Mouse (Mus musculus): ENCODE measurements around the gene Abcg1. TPM values are rescaled to one million over a fixed set of nuclear protein-coding genes. Genes with fewer than 3 reads are reported as not detected.

Abcg1 gene
- total and polyA plus RNA-seq, 2 experiments from 2014 or later: 9.6 to 11.3 TPM

GRCm38 (mm10) chr17:31040421-31040820 lies 17.1 kb upstream of the Abcg1 start:
- no peak for DNase-seq (ENCODE audit: low spot score)
- H3K27ac ChIP-seq (ENCODE audit: low read depth): no peak overlapping the region
- no peak overlapping the region for H3K4me2 ChIP-seq (ENCODE audit: low read depth, low read length)
- no peak overlapping the region for H3K4me3 ChIP-seq (ENCODE audit: low read depth, low read length)
- H3K9me3 ChIP-seq (replicated peaks; ENCODE audit: control insufficient read depth, low read length): no peaks in the 10 kb centered on the region
- ATAC-seq (ENCODE audit: insufficient read depth, low read depth): no peak
- no peak overlapping the region for H3K9ac ChIP-seq (replicated peaks; ENCODE audit: low read depth, low read length)
- H3K27me3 ChIP-seq (ENCODE audit: control insufficient read depth, insufficient read depth, low read length): no peaks in the 10 kb centered on the region
- no peaks in the 10 kb centered on the region for H3K36me3 ChIP-seq (replicated peaks; ENCODE audit: control insufficient read depth, insufficient read depth, low read length)
- WGBS: 58% methylated on average over 7 of the region's 7 CpGs
- TF ChIP-seq CTCF (IDR thresholded peaks at IDR 0.05; ENCODE audit: low read depth): no peak
- no peak for TF ChIP-seq EP300 (IDR thresholded peaks at IDR 0.05; ENCODE audit: low read depth)
- H3K4me1 ChIP-seq (ENCODE audit: control insufficient read depth, insufficient read depth): no peaks in the 10 kb centered on the region

GRCm38 (mm10) chr17:31042751-31043150 lies 14.7 kb upstream of the Abcg1 start:
- no peaks in the 10 kb centered on the region for H3K36me3 ChIP-seq (replicated peaks; ENCODE audit: control insufficient read depth, insufficient read depth, low read length)
- no peaks in the 10 kb centered on the region for H3K27me3 ChIP-seq (ENCODE audit: control insufficient read depth, insufficient read depth, low read length)
- H3K4me3 ChIP-seq (ENCODE audit: low read depth, low read length): no peak overlapping the region
- no peak for TF ChIP-seq EP300 (IDR thresholded peaks at IDR 0.05; ENCODE audit: low read depth)
- no peak for TF ChIP-seq CTCF (IDR thresholded peaks at IDR 0.05; ENCODE audit: low read depth)
- 63% methylated on average over 2 of the region's 2 CpGs for WGBS
- no peak overlapping the region for H3K27ac ChIP-seq (ENCODE audit: low read depth)
- peak; percentile 16; the same call in 1 of the 2 replicates for ATAC-seq (ENCODE audit: insufficient read depth, low read depth)
- H3K9me3 ChIP-seq (replicated peaks; ENCODE audit: control insufficient read depth, low read length): no peaks in the 10 kb centered on the region
- H3K4me1 ChIP-seq (ENCODE audit: control insufficient read depth, insufficient read depth): no peaks in the 10 kb centered on the region
- no peak overlapping the region for H3K4me2 ChIP-seq (ENCODE audit: low read depth, low read length)
- no peak for DNase-seq (ENCODE audit: low spot score)
- H3K9ac ChIP-seq (replicated peaks; ENCODE audit: low read depth, low read length): no peak overlapping the region

GRCm38 (mm10) chr17:31057891-31058744 lies 643 bp downstream of the Abcg1 start:
- DNase-seq (ENCODE audit: low spot score) (no peak), ATAC-seq (ENCODE audit: insufficient read depth, low read depth) (peak; percentile 15)
- TF ChIP-seq CTCF (IDR thresholded peaks at IDR 0.05; ENCODE audit: low read depth): peak; percentile 15; the same call in 1 of the 2 replicates
- TF ChIP-seq EP300 (IDR thresholded peaks at IDR 0.05; ENCODE audit: low read depth): no peak
- H3K36me3 ChIP-seq (replicated peaks; ENCODE audit: control insufficient read depth, insufficient read depth, low read length): no peaks in the 10 kb centered on the region
- H3K27me3 ChIP-seq (ENCODE audit: control insufficient read depth, insufficient read depth, low read length): no peaks in the 10 kb centered on the region
- H3K9me3 ChIP-seq (replicated peaks; ENCODE audit: control insufficient read depth, low read length): peaks cover 6% of the 10 kb centered on the region
- peak overlapping the region; percentile 51; the same call in 1 of the 2 replicates for H3K9ac ChIP-seq (replicated peaks; ENCODE audit: low read depth, low read length)
- peak overlapping the region; percentile 54 for H3K4me3 ChIP-seq (ENCODE audit: low read depth, low read length)
- peak overlapping the region; percentile 84 for H3K4me2 ChIP-seq (ENCODE audit: low read depth, low read length)
- WGBS: 2% methylated on average over 31 of the region's 31 CpGs
- H3K4me1 ChIP-seq (ENCODE audit: control insufficient read depth, insufficient read depth): peaks cover 22% of the 10 kb centered on the region
- H3K27ac ChIP-seq (ENCODE audit: low read depth): peak overlapping the region; percentile 77

- peak overlapping the region; percentile 54 for H3K4me3 ChIP-seq (ENCODE audit: low read depth, low read length)
- H3K27me3 ChIP-seq (ENCODE audit: control insufficient read depth, insufficient read depth, low read length): no peaks in the 10 kb centered on the region
- ATAC-seq (ENCODE audit: insufficient read depth, low read depth) (no peak), DNase-seq (ENCODE audit: low spot score) (peak; percentile 78)
- H3K9ac ChIP-seq (replicated peaks; ENCODE audit: low read depth, low read length): 0 out of 2 replicates have a peak overlapping the region, but pooled peaks have one; percentile 51
- peaks cover 22% of the 10 kb centered on the region for H3K4me1 ChIP-seq (ENCODE audit: control insufficient read depth, insufficient read depth)
- H3K27ac ChIP-seq (ENCODE audit: low read depth): peak overlapping the region; percentile 77
- H3K9me3 ChIP-seq (replicated peaks; ENCODE audit: control insufficient read depth, low read length): no peaks in the 10 kb centered on the region
- TF ChIP-seq EP300 (IDR thresholded peaks at IDR 0.05; ENCODE audit: low read depth) (no peak), CTCF (IDR thresholded peaks at IDR 0.05; ENCODE audit: low read depth) (no peak)
- WGBS: 4% methylated on average over 13 of the region's 13 CpGs
- H3K36me3 ChIP-seq (replicated peaks; ENCODE audit: control insufficient read depth, insufficient read depth, low read length): no peaks in the 10 kb centered on the region
- H3K4me2 ChIP-seq (ENCODE audit: low read depth, low read length): peak overlapping the region; percentile 84
Observed at GRCm38 (mm10) chr17:31058745-31059085, 1.2 kb downstream of the Abcg1 start.

- no peak overlapping the region for H3K9ac ChIP-seq (replicated peaks; ENCODE audit: low read depth, low read length)
- WGBS: 60% methylated on average over 4 of the region's 4 CpGs
- H3K4me3 ChIP-seq (ENCODE audit: low read depth, low read length): no peak overlapping the region
- DNase-seq (ENCODE audit: low spot score) (peak; percentile 10), ATAC-seq (ENCODE audit: insufficient read depth, low read depth) (no peak)
- H3K27me3 ChIP-seq (ENCODE audit: control insufficient read depth, insufficient read depth, low read length): no peaks in the 10 kb centered on the region
- peak overlapping the region; percentile 44 for H3K4me2 ChIP-seq (ENCODE audit: low read depth, low read length)
- H3K36me3 ChIP-seq (replicated peaks; ENCODE audit: control insufficient read depth, insufficient read depth, low read length): no peaks in the 10 kb centered on the region
- peaks cover 22% of the 10 kb centered on the region for H3K4me1 ChIP-seq (ENCODE audit: control insufficient read depth, insufficient read depth)
- TF ChIP-seq EP300 (IDR thresholded peaks at IDR 0.05; ENCODE audit: low read depth): no peak
- TF ChIP-seq CTCF (IDR thresholded peaks at IDR 0.05; ENCODE audit: low read depth): no peak
- no peaks in the 10 kb centered on the region for H3K9me3 ChIP-seq (replicated peaks; ENCODE audit: control insufficient read depth, low read length)
- peak overlapping the region; percentile 75 for H3K27ac ChIP-seq (ENCODE audit: low read depth)
Observed at GRCm38 (mm10) chr17:31060196-31060587, 2.7 kb downstream of the Abcg1 start.

All from heart, postnatal 0 days (tissue).